Mouse (Mus musculus): ENCODE measurements around the gene Ccr7. TPM values are rescaled to one million over a fixed set of nuclear protein-coding genes. Genes with fewer than 3 reads are reported as not detected.

The Ccr7 gene
- total and polyA plus RNA-seq, 3 experiments = 0.04 to 0.06 TPM; not detected in 1

GRCm38 (mm10) chr11:99098924-99099323, 56.0 kb downstream of the Ccr7 start:
- no peak overlapping the region for H3K4me3 ChIP-seq (ENCODE audit: control insufficient read depth in 1 of 2, insufficient read depth in 1 of 2, low read depth in 2 of 2, low read length in 2 of 2)
- TF ChIP-seq ZKSCAN1 (IDR thresholded peaks at IDR 0.05; ENCODE audit: low read depth, low read length) = no peak
- TF ChIP-seq JUND (IDR thresholded peaks at IDR 0.05; ENCODE audit: low read depth, low read length) = no peak
- no peak for TF ChIP-seq MXI1 (IDR thresholded peaks at IDR 0.05; ENCODE audit: low read depth, low read length)
- TF ChIP-seq GABPA (IDR thresholded peaks at IDR 0.05; ENCODE audit: low read depth, low read length) = no peak
- no peak for TF ChIP-seq USF1 (IDR thresholded peaks at IDR 0.05; ENCODE audit: low read depth, low read length)
- TF ChIP-seq CHD2 (IDR thresholded peaks at IDR 0.05; ENCODE audit: low read length) = no peak
- no peak for TF ChIP-seq RAD21 (IDR thresholded peaks at IDR 0.05; ENCODE audit: low read depth, low read length)
- TF ChIP-seq ELF1 (IDR thresholded peaks at IDR 0.05; ENCODE audit: low read depth, low read length) = no peak
- TF ChIP-seq TBP (IDR thresholded peaks at IDR 0.05; ENCODE audit: low read depth, low read length) = no peak
- no peak for TF ChIP-seq NELFE (IDR thresholded peaks at IDR 0.05; ENCODE audit: low read depth, low read length)
- no peak for TF ChIP-seq MAFK (IDR thresholded peaks at IDR 0.05; ENCODE audit: borderline replicate concordance, low read depth, low read length)
- TF ChIP-seq ZC3H11A (IDR thresholded peaks at IDR 0.05; ENCODE audit: low read depth, low read length) = no peak
- no peak for TF ChIP-seq CTCF (IDR thresholded peaks at IDR 0.05 in 2 of 3, conservative IDR thresholded peaks at IDR 0.05 in 1 of 3; ENCODE audit: control insufficient read depth in 1 of 3, insufficient read depth in 1 of 3, low read depth in 2 of 3, low read length in 3 of 3, poor library complexity in 1 of 3, severe bottlenecking in 1 of 3)
- no peak for TF ChIP-seq ZNF384 (IDR thresholded peaks at IDR 0.05; ENCODE audit: low read depth, low read length)
- TF ChIP-seq MEF2A (IDR thresholded peaks at IDR 0.05; ENCODE audit: extremely low read depth, insufficient replicate concordance, low read depth, low read length, poor library complexity, severe bottlenecking) = no peak
- no peak for TF ChIP-seq E2F4 (IDR thresholded peaks at IDR 0.05; ENCODE audit: borderline replicate concordance, low read depth, low read length)
- TF ChIP-seq HCFC1 (IDR thresholded peaks at IDR 0.05; ENCODE audit: low read depth, low read length) = no peak
- no peak for TF ChIP-seq EP300 (IDR thresholded peaks at IDR 0.05; ENCODE audit: low read depth in 1 of 2, low read length in 2 of 2)
- H3K36me3 ChIP-seq (ENCODE audit: control insufficient read depth in 1 of 2, insufficient read depth in 2 of 2, low read length in 2 of 2) = peaks cover 0 to 6% of the 10 kb centered on the region in 2 experiments; a peak in 2 of 4 replicates
- H3K9ac ChIP-seq (ENCODE audit: control insufficient read depth, low read depth, low read length, poor library complexity, severe bottlenecking) = no peak overlapping the region
- H3K4me1 ChIP-seq (ENCODE audit: control insufficient read depth in 1 of 2, insufficient read depth in 2 of 2, low read length in 2 of 2) = peaks cover 5 to 22% of the 10 kb centered on the region in 2 experiments
- no peaks in the 10 kb centered on the region for H3K79me2 ChIP-seq (ENCODE audit: control insufficient read depth, insufficient read depth, low read length, poor library complexity)
- H3K27me3 ChIP-seq (ENCODE audit: control insufficient read depth in 1 of 2, insufficient read depth in 2 of 2, low read length in 2 of 2) = no peaks in the 10 kb centered on the region
- H3K27ac ChIP-seq (ENCODE audit: control insufficient read depth, low read depth, low read length) = no peak overlapping the region
- no peak for DNase-seq (ENCODE audit: low read depth, low spot score)
- no peaks in the 10 kb centered on the region for H3K9me3 ChIP-seq (replicated peaks; ENCODE audit: insufficient read depth, low read length)

- no peak for TF ChIP-seq SMC3 (IDR thresholded peaks at IDR 0.05; ENCODE audit: low read depth, low read length)
- no peak for TF ChIP-seq E2F4 (IDR thresholded peaks at IDR 0.05; ENCODE audit: borderline replicate concordance, low read depth, low read length)
- TF ChIP-seq MYC (IDR thresholded peaks at IDR 0.05; ENCODE audit: low read depth, low read length) = no peak
- no peak for TF ChIP-seq POLR2A (IDR thresholded peaks at IDR 0.05; ENCODE audit: control insufficient read depth in 1 of 2, insufficient read depth in 1 of 2, low read depth in 1 of 2, low read length in 2 of 2, poor library complexity in 1 of 2)
- TF ChIP-seq MXI1 (IDR thresholded peaks at IDR 0.05; ENCODE audit: low read depth, low read length) = no peak
- no peak for TF ChIP-seq GATA1 (IDR thresholded peaks at IDR 0.05; ENCODE audit: low read depth, low read length)
- no peak for TF ChIP-seq NELFE (IDR thresholded peaks at IDR 0.05; ENCODE audit: low read depth, low read length)
- TF ChIP-seq ETS1 (IDR thresholded peaks at IDR 0.05; ENCODE audit: low read depth, low read length) = no peak
- TF ChIP-seq JUND (IDR thresholded peaks at IDR 0.05; ENCODE audit: low read depth, low read length) = no peak
- no peak for TF ChIP-seq ZKSCAN1 (IDR thresholded peaks at IDR 0.05; ENCODE audit: low read depth, low read length)
- no peak for TF ChIP-seq GABPA (IDR thresholded peaks at IDR 0.05; ENCODE audit: low read depth, low read length)
- TF ChIP-seq MEF2A (IDR thresholded peaks at IDR 0.05; ENCODE audit: extremely low read depth, insufficient replicate concordance, low read depth, low read length, poor library complexity, severe bottlenecking) = no peak
- no peak for TF ChIP-seq UBTF (IDR thresholded peaks at IDR 0.05; ENCODE audit: borderline replicate concordance, insufficient read depth, low read depth, low read length)
- no peak for TF ChIP-seq HCFC1 (IDR thresholded peaks at IDR 0.05; ENCODE audit: low read depth, low read length)
- TF ChIP-seq POLR2AphosphoS2 (IDR thresholded peaks at IDR 0.05; ENCODE audit: low read length) = no peak
- no peak for TF ChIP-seq MAZ (IDR thresholded peaks at IDR 0.05; ENCODE audit: low read depth, low read length)
- TF ChIP-seq CHD1 (IDR thresholded peaks at IDR 0.05; ENCODE audit: low read depth, low read length) = no peak
- no peak for TF ChIP-seq ZC3H11A (IDR thresholded peaks at IDR 0.05; ENCODE audit: low read depth, low read length)
- TF ChIP-seq NRF1 (IDR thresholded peaks at IDR 0.05; ENCODE audit: insufficient read depth, low read depth, low read length, poor library complexity, severe bottlenecking) = no peak
- no peak for TF ChIP-seq TBP (IDR thresholded peaks at IDR 0.05; ENCODE audit: low read depth, low read length)
- no peaks in the 10 kb centered on the region for H3K9me3 ChIP-seq (replicated peaks; ENCODE audit: insufficient read depth, low read length)
- H3K9ac ChIP-seq (ENCODE audit: control insufficient read depth, low read depth, low read length, poor library complexity, severe bottlenecking) = no peak overlapping the region
- H3K27me3 ChIP-seq (ENCODE audit: control insufficient read depth in 1 of 2, insufficient read depth in 2 of 2, low read length in 2 of 2) = no peaks in the 10 kb centered on the region
- H3K27ac ChIP-seq (ENCODE audit: control insufficient read depth, low read depth, low read length) = no peak overlapping the region
- H3K4me3 ChIP-seq (ENCODE audit: control insufficient read depth in 1 of 2, insufficient read depth in 1 of 2, low read depth in 2 of 2, low read length in 2 of 2) = no peak overlapping the region
- H3K36me3 ChIP-seq (ENCODE audit: control insufficient read depth in 1 of 2, insufficient read depth in 2 of 2, low read length in 2 of 2) = peaks cover 0 to 10% of the 10 kb centered on the region in 2 experiments; a peak in 2 of 4 replicates
- peaks cover 7 to 31% of the 10 kb centered on the region in 2 experiments for H3K4me1 ChIP-seq (ENCODE audit: control insufficient read depth in 1 of 2, insufficient read depth in 2 of 2, low read length in 2 of 2)
- no peaks in the 10 kb centered on the region for H3K79me2 ChIP-seq (ENCODE audit: control insufficient read depth, insufficient read depth, low read length, poor library complexity)
- no peak for DNase-seq (ENCODE audit: low read depth, low spot score)
Measured at GRCm38 (mm10) chr11:99096996-99097774, 57.7 kb downstream of the Ccr7 start.

All from MEL (cell line).